Mouse (Mus musculus) ovary, postnatal 14 days (tissue): Measurements from ENCODE around the gene Tnrc6b.

Experiments used
- DNase-seq: peaks from one replicate; pipeline ENCODE4 v3.0.0; 2022; ENCODE audit warnings: low spot score

Tnrc6b gene

DNA sequence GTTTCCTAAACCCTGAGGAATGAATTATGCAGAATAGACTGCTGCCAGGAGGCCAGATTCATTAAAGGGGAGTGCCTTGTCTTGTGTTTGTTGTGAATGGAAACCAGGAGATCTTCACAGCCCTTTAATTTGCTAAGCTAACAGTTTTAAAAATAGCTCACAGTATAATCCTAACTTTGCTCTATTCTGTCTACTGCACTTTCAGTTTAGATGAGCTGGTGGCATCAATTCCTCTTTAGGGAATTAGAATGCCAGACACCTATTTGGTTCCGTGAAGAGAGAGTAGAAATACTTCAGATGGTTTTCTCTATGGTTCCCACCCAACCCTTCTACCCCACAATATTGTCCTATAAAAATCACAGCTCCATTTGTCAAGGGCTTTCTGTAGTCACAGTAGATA, 74.6 kb downstream of the Tnrc6b start:
- no peak for DNase-seq

- DNase-seq: no peak
Observed at GRCm38 (mm10) chr15:80787746-80788145, 76.6 kb downstream of the Tnrc6b start.

GRCm38 (mm10) chr15:80792556-80792955, 81.4 kb downstream of the Tnrc6b start:
- no peak for DNase-seq

DNA sequence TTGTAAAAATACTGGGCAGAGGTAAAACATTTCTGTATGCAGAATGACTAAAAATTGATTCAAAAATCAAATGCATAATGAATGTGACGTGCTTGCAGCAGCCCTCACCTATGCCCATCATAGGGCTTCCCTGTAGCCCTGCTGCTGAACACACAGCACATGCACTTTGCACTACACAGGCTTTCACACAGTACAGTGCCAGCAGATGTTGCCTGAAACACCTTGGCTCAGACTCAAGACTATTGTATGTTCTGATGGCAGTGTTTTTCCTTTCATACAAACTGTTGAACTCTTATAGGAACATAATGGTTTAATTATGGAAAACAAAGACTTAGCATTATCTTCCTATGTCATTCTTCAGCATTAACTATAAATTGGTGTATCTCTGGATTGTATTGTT, 84.0 kb downstream of the Tnrc6b start:
- DNase-seq: no peak

GRCm38 (mm10) chr15:80797757-80798156, 86.6 kb downstream of the Tnrc6b start:
- DNase-seq: no peak

DNA sequence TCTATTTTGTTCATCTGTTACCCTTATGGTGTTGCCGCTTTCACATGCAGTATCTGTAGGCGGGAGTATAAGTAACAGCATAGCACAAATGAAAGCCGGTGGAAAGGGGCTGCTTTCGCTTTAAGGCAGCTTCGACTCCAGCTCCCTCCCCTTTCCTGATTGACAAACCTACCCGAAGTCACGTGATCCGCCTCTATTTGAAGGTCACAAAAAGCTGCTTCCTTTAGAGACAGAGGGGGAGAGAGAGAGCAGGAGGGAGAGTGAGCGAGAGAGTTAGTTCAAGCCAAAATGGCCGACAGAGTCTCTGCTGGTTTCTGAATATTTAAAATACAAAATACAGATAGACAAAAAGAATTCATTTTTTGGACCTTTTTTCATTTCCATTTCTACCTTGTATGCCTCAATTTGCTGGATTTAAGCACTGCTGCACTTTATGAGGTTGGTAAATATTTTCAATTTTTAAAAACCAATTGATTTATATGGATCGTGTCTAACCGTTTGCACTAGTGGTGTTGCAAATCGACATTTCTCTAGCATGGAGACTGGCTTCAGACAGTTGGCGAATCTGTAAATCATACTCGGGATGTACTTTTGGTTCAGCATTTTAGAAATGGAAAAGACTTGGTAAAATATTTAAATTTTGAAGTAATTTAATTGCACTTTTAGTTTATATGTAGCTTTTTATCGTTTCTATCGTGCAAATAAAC, 87.4 kb downstream of the Tnrc6b start:
- peak; percentile 72 for DNase-seq

- no peak for DNase-seq
Observed at GRCm38 (mm10) chr15:80799074-80799633, 88.0 kb downstream of the Tnrc6b start.

DNA sequence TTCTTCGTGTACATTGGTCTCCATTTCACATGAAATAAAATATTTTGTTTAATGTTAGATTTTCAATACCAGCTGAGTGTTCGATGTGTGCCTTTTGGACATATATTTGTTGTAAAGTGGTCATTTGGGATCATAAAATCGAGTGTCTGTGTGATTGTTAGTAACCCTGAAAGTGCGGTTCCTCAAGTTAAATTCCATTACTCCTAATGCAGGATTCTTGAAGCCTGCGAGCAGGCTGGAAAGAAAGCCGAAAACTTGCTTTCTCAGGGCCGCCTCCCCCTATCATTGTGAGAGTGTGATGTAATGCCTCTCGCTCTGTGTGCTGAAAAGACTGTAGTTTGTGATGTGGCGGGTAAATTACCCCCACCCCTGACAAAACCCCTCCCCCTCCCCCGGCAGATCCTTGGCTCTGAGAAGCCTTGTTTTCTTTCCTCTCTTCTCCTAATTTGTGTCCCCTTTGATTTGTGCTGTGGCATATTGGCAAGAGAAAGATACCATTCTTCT, 88.6 kb downstream of the Tnrc6b start:
- DNase-seq: no peak

DNA sequence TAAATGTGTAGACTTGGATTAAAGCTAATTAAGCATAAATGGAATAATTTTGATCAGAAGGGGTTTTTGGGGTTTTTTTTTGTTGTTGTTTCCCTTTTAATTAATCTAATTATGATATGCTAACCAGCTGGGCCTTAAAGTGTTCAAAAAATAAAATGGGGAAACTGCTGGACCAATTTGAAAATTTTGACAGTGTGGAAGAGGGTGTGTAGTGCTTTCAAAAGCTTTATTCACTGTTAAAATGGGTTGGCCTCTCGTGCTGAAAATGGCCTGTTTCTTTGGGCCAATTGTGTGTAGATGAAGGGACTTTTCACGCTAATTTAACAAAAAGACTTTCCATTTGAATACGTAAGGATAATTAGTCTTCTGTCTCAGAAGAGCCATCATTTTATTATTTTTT, 89.1 kb downstream of the Tnrc6b start:
- no peak for DNase-seq

- no peak for DNase-seq
Observed at GRCm38 (mm10) chr15:80800765-80801164, 89.7 kb downstream of the Tnrc6b start.

DNA sequence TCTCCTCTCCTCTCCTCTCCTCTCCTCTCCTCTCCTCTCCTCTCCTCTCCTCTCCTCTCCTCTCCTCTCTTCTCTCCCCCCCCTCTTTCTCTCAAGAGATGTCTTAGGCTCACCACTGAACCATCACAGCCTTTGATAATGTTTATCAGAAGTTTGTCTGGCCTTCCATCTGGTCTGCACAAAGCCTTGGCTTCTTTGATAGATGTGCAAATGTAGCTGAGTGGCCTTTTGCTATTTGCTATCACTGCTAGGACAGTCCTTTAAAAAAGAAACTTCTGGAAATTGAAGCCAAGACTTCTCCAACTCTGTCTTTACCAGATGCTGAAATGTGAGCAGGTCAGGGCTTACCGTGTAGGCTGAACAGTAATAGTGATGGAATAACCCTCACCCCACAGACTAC, 90.5 kb downstream of the Tnrc6b start:
- no peak for DNase-seq

- DNase-seq: no peak
Observed at GRCm38 (mm10) chr15:80807162-80807561, 96.0 kb downstream of the Tnrc6b start.

GRCm38 (mm10) chr15:80810226-80810625, 99.1 kb downstream of the Tnrc6b start:
- DNase-seq: no peak

DNA sequence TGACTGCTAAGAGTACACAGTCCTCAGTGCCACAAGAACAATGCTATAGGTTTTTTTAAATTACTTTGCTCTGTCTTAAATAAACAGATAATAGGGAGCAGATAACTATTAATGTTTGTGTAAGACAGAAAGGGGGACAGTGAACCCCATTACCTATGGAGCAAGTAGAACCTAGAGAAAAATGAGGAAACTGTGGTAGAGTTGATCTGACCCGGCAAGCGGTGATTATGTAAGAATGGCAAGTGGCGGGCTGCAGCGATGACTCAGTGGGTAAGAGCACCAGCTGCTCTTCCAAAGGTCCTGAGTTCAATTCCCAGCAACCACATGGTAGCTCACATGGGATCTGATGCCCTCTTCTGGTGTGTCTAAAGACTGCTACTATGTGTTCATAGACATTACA, 101.7 kb downstream of the Tnrc6b start:
- DNase-seq: no peak

DNA sequence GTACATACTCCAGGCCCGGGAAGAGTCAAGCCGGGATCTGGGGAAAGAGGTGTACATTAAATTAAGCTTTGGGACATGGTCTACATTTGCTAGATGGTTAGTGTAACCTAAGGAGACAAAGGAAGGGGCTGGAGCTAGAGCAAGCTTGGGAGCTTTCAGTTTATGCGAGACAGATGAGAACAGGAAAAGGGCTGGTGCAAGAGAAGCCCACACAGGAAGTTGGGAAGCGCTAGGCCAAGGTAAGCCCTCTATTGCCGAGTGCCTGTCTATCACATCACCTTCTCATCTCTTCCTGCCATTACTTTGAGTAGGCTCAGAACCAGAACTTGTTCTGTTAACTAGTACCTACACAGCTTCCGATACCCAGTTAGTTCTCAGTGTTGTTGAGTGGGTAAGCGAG, 103.7 kb downstream of the Tnrc6b start:
- no peak for DNase-seq

DNA sequence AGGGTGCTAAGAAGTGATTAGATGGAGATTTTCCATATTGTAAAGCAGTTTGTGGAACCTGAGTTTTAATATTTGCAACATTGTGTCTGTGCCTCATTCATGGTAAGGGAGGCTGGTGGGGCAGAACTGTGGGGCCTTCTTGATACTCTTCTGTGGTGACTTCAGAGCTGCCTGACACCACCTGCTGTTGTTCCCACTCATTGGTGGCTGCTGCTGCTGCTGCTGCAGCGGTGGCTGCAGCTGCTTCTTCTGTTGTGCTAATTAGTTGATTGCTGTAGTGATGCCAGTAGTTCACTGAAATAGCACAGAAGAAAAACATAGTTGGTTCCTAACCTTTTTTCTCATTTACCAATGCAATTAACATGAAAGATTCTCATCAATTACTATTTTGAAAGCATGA, 111.2 kb downstream of the Tnrc6b start:
- DNase-seq: no peak

DNA sequence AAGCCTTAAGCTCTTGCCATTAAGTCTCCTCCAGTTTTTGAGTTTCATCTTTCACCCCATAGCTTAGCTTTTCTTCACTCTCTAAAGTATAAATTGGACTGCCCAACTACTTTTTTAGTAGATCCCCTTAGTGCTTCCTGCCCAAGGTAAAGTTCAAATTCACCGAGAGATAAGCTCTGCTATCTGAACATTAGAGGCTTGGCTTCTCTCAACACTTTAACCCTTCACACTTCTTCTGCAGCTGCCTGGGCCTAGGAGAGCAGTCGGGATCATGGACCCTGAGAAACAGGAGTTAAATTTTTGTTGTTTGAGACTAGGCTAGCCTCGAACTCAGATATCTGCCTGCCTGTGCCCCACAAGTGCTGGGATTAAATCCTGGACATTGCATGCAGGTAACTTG, 120.1 kb downstream of the Tnrc6b start:
- DNase-seq: no peak

DNA sequence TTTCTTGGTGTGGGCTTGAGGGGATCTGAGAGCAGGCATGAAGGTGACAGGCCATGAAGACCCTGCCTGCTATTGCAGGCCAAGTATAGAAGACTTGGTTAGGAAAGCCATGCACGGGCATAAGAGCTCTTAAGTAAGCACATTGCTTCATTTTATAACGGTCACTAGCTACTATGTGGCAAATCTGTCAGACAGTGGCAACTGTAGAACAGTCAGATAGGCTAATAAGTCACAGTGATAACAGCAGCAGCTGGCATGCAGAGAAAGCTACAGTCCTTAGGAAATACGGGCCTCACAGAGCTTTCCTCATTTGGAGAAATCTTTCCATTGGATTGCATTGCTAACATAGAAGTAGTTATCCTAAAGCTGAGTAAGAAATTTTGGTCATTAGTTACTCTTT, 121.7 kb downstream of the Tnrc6b start:
- no peak for DNase-seq

DNA sequence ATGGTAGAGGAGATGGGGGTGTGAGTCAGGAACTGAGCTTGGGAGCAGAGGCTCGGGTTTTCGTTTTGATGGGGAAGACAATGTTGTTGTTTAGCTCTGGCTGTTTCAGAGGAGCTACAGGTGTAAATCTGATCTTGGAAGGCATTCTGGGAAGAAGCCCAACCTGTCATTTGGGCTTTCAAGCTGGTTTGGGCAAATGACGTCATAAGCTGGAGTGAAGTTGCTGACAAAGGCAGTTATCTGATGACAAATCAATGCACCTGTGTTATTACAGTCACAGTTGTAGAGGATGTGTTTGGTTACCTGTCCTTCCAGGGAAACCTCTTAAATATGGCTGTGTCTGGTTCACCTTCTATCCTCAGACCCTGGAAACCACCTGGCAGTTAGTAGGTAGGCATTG, 125.1 kb downstream of the Tnrc6b start:
- no peak for DNase-seq

DNA sequence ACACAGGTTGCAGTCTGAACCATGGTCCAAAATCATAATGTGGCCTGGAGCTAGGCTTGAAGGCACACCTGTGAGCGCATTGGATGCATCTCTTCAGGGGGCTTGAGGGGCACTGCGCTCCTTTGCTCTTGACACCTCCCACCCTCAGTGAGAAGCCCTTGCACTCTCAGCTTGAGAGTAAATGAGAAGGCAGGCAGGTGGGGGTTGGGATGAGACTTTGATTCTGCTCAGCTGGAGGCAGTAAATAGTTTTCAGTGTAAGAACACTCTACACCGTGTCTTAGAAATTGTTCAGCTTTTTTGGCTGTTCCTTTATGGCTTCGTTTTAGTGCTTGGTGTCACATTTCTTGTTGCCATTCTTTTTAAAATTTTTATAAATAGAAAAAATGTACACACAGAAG, 127.7 kb downstream of the Tnrc6b start:
- no peak for DNase-seq

DNA sequence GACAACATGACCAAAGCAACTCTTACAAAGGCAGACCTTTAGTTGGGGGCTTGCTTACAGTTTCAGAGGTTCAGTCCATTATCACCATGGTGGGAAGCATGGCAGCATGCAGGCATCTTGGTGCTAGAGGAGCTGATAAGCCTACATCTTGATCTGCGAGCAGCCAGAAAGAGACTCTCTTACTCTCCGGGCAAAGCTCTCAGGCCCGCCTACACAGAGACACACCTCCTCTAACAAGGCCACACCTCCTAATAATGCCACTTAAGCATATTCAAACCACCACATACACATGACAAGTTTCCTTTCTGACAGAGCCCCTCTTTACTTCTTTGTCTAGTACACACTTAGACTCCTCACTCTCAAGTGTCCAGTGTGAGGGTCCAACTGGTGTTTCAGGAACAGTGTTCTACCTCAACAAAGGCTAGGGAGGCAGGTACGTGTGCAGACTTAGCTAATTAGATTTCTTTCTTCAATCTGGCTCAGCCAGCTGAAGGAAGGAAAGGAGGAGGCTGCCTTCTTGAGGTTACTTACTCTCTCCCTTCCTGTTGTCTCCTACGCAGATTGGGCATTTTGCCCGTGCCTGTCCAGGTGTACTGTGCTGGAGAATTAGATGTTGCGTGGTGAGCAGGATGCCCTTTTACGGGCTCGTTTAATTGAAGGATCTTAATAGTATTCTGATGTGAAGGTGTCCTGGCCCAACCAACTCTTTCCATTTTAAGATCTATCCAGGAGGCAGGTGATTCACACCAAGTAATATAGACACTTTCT, 128.7 kb downstream of the Tnrc6b start:
- DNase-seq: no peak

- DNase-seq: no peak
Observed at GRCm38 (mm10) chr15:80844262-80844661, 133.1 kb downstream of the Tnrc6b start.

- no peak for DNase-seq
Observed at GRCm38 (mm10) chr15:80844926-80845325, 133.8 kb downstream of the Tnrc6b start.
